Mouse (Mus musculus) midbrain, embryonic 11.5 days (tissue): ENCODE measurements around the gene Pik3c2a. TPM values are rescaled to one million over a fixed set of nuclear protein-coding genes. Genes with fewer than 3 reads are reported as not detected.

ENCODE experiments used
- ATAC-seq: fragments of 200-750 bp; cut with Nextera tagmentation; 2 replicates; pipeline ENCODE4 v1.8.0; 2017; ENCODE audit warnings: moderate TSS enrichment, moderate library complexity; ENCODE audit not compliant: low FRiP score
- DNase-seq: peaks from one replicate; pipeline ENCODE4 v3.0.0; 2015; ENCODE audit warnings: low spot score; ENCODE audit errors: missing footprints
- H3K27ac ChIP-seq: fragments of 300-500 bp; sonication (generic); 2 replicates; pipeline ENCODE4 v1.5.1; 2014; ENCODE audit warnings: low read depth, low read length
- H3K27me3 ChIP-seq: fragments of 300-500 bp; sonication (generic); 2 replicates; pipeline ENCODE4 v1.6.1; 2014; ENCODE audit warnings: mild to moderate bottlenecking, low read length, moderate library complexity, mixed read lengths; ENCODE audit not compliant: control insufficient read depth, insufficient read depth
- H3K36me3 ChIP-seq: fragments of 300-500 bp; sonication (generic); 2 replicates; pipeline ENCODE4 v1.6.1; 2014; ENCODE audit warnings: mild to moderate bottlenecking, low read length, moderate library complexity, mixed read lengths; ENCODE audit not compliant: control insufficient read depth, insufficient read depth
- H3K4me1 ChIP-seq: fragments of 300-500 bp; sonication (generic); 2 replicates; pipeline ENCODE4 v1.6.1; 2014; ENCODE audit warnings: low read length; ENCODE audit not compliant: control insufficient read depth, insufficient read depth
- H3K4me2 ChIP-seq: fragments of 300-500 bp; sonication (generic); 2 replicates; pipeline ENCODE4 v1.6.1; 2014; ENCODE audit warnings: mild to moderate bottlenecking, moderate library complexity
- H3K4me3 ChIP-seq: fragments of 300-500 bp; sonication (generic); 2 replicates; pipeline ENCODE4 v1.5.1; 2014; ENCODE audit warnings: low read depth, low read length
- H3K9ac ChIP-seq: fragments of 300-500 bp; sonication (generic); 2 replicates; pipeline ENCODE4 v1.6.1; 2014; ENCODE audit warnings: low read length
- H3K9me3 ChIP-seq: fragments of 300-500 bp; sonication (generic); 2 replicates; pipeline ENCODE4 v1.6.1; 2016; ENCODE audit warnings: low read length; ENCODE audit not compliant: control insufficient read depth
- WGBS: fragments of 180-500 bp; shearing (Covaris S2); extraction: QIAGEN DNeasy Blood & Tissue Kit; methylation state at CpG from one replicate; pipeline ENCODE4 v1.1.7; 2014; 5-methylcytosine and 5-hydroxymethylcytosine counted together
- polyA plus RNA-seq: library from polyadenylated mRNA; unstranded; fragments of >200 nt; fragmentation: Nextera tagmentation; extraction: Ambion mirVana; gene quantifications from 2 replicates; pipeline ENCODE4 v1.2.1, GENCODE M21; 2014

Gene Pik3c2a
- polyA plus RNA-seq = 26.3 and 26.4 TPM in 2 replicates

DNA sequence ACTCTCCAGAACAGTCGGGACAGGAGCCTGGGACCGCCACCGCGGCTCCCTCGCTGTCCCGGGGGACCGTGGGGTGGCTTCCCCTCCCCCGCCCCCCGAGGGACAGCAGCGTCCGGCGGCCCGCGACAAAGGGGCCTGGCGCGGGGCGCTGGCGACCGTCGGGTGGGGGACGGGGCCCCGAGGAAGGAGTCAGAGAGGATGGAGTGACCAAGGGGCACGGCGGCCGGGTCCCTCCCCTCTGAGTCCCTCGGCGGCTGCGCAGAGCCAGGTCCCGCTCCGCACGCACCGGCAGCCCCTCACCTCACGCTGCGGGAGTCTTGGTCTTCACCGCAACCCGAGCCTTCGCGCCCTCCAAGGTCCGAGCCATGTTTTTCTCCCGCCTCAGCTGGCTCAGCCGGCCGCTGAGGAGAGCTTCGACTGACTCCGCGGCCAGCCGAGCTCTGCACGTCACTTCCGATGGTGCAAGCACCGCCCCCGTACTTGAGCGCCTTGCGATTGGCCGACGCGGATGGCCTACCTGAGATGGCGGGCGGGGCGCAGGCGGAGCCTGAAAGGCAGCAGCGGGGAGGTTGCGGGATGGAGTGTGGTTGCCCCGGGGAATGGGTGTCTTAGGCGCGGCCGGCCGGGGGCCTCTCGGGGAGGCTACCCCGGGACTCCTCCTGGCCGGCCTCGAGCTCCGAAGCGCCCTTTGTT, at the start of gene Pik3c2a:
Pik3c2a (minus strand) TSS at position 446 of the 693 bp plus-strand sequence.
- Histone ChIP-seq H3K4me2 (peak within 1 kb of the TSS; percentile 89), H3K9me3 (no peaks in the 10 kb centered on the region), H3K27me3 (no peaks in the 10 kb centered on the region), H3K4me3 (peak within 1 kb of the TSS; percentile 81), H3K9ac (peak within 1 kb of the TSS; percentile 94), H3K36me3 (no peaks in the 10 kb centered on the region), H3K4me1 (peaks cover 19% of the 10 kb centered on the region), H3K27ac (peak within 1 kb of the TSS; percentile 91)
- under 1% methylated on average over 62 of the region's 72 CpGs for WGBS
- peak; percentile 99 for DNase-seq
- peak; percentile 99 for ATAC-seq

DNA sequence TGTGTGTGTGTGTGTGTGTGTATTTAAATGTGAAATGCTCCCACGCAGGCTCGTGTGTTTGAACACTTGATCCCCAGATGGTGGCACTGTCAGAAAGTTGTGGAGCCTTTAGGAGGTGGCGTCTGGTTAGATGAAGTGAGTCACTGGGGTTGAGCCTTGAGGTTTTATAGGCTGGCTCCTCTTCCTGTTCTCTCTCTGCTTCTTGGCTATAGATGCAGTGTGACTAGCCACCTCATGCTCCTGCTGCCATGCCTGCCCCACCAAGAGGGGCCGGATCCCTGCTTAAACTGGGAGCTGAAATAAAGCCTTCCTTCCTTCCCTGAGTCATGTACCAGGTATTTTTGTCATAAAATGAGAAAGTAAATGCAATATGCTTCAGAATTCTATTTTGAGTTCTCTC, 47.9 kb upstream of the Pik3c2a start:
- no peak overlapping the region for H3K4me2 ChIP-seq
- H3K27me3 ChIP-seq = no peaks in the 10 kb centered on the region
- H3K4me1 ChIP-seq = no peaks in the 10 kb centered on the region
- H3K4me3 ChIP-seq = no peak overlapping the region
- H3K27ac ChIP-seq = no peak overlapping the region
- no peaks in the 10 kb centered on the region for H3K9me3 ChIP-seq
- H3K36me3 ChIP-seq = no peaks in the 10 kb centered on the region
- DNase-seq (no peak), ATAC-seq (no peak)
- 82% methylated on average over 4 of the region's 4 CpGs for WGBS
- no peak overlapping the region for H3K9ac ChIP-seq

DNA sequence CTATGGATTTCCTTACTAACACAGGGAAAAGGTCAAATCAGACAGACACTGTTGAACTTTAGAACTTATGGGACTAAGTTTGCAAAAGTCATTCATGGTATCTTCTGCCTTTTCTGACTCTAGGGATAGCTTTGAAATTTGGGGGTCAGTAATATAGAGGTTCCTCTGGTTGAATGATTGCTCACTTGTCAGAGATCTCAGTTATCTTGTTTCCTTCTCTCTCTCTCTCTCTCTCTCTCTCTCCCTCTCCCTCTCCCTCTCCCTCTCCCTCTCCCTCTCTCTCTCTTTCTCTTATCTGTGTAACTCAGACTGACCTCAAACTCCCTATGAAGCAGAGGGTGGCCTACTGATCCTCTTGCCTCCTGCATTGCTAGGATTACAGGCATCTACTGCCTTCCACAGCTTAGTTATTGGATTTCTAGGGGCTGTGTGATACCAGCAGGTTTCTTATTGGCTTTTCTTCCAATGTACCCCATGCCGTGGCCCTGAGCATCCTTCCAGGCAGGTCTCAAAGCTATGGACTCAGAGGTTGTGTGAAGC, 41.9 kb upstream of the Pik3c2a start:
- H3K9ac ChIP-seq = no peak overlapping the region
- no peak overlapping the region for H3K27ac ChIP-seq
- H3K4me1 ChIP-seq = no peaks in the 10 kb centered on the region
- no peak for ATAC-seq
- no peak for DNase-seq
- H3K36me3 ChIP-seq = no peaks in the 10 kb centered on the region
- no peaks in the 10 kb centered on the region for H3K9me3 ChIP-seq
- H3K4me2 ChIP-seq = no peak overlapping the region
- no peak overlapping the region for H3K4me3 ChIP-seq
- H3K27me3 ChIP-seq = no peaks in the 10 kb centered on the region
- 80% methylated on average over 1 of the region's 1 CpGs for WGBS

DNA sequence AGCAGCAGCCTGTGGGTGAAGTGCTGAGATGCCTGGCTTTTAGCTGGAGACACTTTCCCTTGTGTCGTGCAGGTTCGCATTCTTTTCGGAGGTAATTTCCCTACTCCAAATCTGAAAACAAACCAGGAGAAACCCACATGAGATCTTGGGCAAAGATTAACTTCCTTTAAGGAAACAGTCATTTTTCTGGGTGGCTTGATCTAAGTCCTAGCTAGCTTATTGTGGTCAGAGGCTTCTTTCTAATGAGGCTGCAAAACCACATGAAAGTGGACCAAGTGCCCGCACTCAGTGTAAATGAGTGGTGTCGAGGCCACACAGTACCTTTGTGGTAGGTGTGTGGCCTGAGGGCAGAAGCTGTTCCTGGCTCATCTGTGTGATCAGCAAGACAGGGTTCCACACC, 41.0 kb upstream of the Pik3c2a start:
- no peak overlapping the region for H3K9ac ChIP-seq
- H3K4me1 ChIP-seq = no peaks in the 10 kb centered on the region
- H3K4me2 ChIP-seq = no peak overlapping the region
- ATAC-seq = no peak
- H3K27ac ChIP-seq = no peak overlapping the region
- no peak for DNase-seq
- no peaks in the 10 kb centered on the region for H3K27me3 ChIP-seq
- no peaks in the 10 kb centered on the region for H3K9me3 ChIP-seq
- 85% methylated on average over 5 of the region's 5 CpGs for WGBS
- no peak overlapping the region for H3K4me3 ChIP-seq
- no peaks in the 10 kb centered on the region for H3K36me3 ChIP-seq

DNA sequence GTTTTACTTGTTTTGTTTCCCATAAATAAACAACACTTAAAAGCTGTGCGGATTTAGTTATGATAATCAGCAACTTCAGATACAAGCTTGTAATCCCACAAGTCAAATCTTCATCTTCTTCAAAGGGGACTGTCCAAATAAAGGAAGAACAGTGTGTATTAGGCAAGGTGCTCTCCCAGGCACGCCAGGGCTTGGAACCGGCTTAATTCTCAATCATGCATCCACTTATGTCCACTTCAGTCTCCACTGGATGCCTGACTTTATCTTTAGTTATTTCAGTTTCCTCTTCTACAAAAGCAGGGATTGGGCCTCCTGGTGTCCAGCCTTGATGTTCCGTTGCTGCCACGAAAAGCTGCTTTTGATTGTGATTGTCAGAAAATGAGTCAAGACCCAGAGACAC, 40.5 kb upstream of the Pik3c2a start:
- Histone ChIP-seq H3K4me3 (no peak overlapping the region), H3K27ac (no peak overlapping the region), H3K4me2 (no peak overlapping the region), H3K9ac (no peak overlapping the region), H3K27me3 (no peaks in the 10 kb centered on the region), H3K36me3 (no peaks in the 10 kb centered on the region), H3K4me1 (no peaks in the 10 kb centered on the region), H3K9me3 (no peaks in the 10 kb centered on the region)
- ATAC-seq = no peak
- WGBS = 78% methylated on average over 5 of the region's 5 CpGs
- no peak for DNase-seq

DNA sequence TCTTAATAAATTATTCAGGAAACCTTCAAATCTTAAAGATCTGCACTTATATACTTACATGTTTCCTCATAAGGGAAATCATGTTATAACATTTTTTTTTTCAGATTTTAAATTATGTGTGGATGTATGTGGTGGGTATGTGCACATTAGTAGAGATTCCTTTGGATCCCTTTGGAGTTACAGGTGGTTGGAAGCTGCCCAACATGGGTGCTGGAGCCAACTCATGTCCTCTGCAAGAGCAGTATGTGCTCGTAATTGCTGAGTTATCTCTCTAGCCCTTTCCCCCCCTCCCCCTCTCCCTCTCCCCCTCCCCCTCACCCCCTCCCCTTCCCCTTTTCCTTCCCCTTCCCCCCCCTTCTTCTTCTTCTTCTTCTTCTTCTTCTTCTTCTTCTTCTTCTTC, 39.9 kb upstream of the Pik3c2a start:
- DNase-seq (no peak), ATAC-seq (no peak)
- no peaks in the 10 kb centered on the region for H3K36me3 ChIP-seq
- no peak overlapping the region for H3K27ac ChIP-seq
- no peak overlapping the region for H3K4me2 ChIP-seq
- WGBS = 56% methylated on average over 1 of the region's 1 CpGs
- no peaks in the 10 kb centered on the region for H3K4me1 ChIP-seq
- H3K27me3 ChIP-seq = no peaks in the 10 kb centered on the region
- H3K4me3 ChIP-seq = no peak overlapping the region
- H3K9ac ChIP-seq = no peak overlapping the region
- no peaks in the 10 kb centered on the region for H3K9me3 ChIP-seq

DNA sequence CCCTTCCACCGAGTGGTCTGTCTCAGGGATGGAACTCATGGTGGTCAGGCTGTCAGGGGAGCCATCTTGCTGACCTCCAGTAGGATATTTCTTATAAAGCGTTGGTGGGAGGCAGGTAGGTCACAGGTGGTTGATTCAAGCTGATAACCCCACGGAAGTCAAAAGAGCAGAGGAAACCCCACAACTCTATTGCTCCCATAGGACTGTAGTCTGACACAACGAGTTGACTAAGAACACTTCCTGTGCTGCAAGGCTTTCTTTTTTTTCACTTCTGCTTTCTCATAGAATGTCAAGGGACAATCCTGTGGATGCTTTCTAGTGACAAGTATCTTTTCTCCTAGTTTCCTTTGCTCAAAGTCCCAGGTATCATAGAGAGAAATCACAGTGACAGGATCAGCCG, 33.0 kb upstream of the Pik3c2a start:
- Histone ChIP-seq H3K36me3 (no peaks in the 10 kb centered on the region), H3K27ac (no peak overlapping the region), H3K4me2 (no peak overlapping the region), H3K4me3 (no peak overlapping the region), H3K9me3 (no peaks in the 10 kb centered on the region), H3K9ac (no peak overlapping the region), H3K4me1 (no peaks in the 10 kb centered on the region), H3K27me3 (no peaks in the 10 kb centered on the region)
- no peak for ATAC-seq
- WGBS = 88% methylated on average over 5 of the region's 5 CpGs
- DNase-seq = no peak

DNA sequence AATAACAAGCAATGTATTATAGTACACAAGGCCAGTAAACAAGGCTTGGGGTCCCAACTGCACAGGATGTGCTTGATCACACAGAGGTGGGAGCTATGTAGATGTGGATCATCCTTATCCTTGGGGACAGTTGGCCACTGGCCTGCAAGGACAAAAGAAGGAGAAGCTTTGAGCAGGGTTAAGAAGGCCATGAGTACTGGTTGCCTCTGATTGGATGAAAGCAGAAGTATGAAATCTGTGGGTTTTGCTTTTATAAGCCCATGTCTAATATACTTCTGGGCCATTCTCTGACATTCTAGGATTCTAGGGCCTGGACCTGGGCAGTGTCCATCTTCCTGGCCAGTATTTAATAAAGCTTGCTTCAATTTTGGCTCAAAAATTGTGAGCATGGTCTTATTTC, 32.6 kb upstream of the Pik3c2a start:
- H3K9ac ChIP-seq = no peak overlapping the region
- H3K9me3 ChIP-seq = no peaks in the 10 kb centered on the region
- no peak overlapping the region for H3K4me2 ChIP-seq
- no peak overlapping the region for H3K4me3 ChIP-seq
- H3K4me1 ChIP-seq = no peaks in the 10 kb centered on the region
- DNase-seq = no peak
- no peak overlapping the region for H3K27ac ChIP-seq
- no peaks in the 10 kb centered on the region for H3K27me3 ChIP-seq
- no peak for ATAC-seq
- H3K36me3 ChIP-seq = no peaks in the 10 kb centered on the region

DNA sequence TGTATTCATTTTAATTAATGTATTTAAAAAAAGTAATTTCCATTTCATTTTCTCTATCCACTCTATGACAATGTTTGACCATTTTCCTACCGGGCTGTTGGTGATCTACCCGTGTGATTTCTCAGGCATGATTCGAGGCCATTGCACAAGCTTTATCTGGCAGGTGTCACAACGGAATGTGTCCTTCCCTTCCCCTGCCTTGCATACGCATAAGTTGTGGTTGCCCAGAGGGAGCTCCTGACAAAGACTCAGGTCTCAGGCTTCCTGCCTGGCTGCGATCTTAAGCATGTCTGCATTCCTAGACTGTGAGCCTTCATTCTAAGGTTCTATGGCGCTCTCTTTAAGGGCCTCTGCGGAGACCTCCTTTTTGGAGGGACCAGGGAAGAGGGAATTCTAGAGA, 18.9 kb upstream of the Pik3c2a start:
- H3K9ac ChIP-seq = no peak overlapping the region
- WGBS = 63% methylated on average over 8 of the region's 8 CpGs
- no peak overlapping the region for H3K27ac ChIP-seq
- H3K4me3 ChIP-seq = no peak overlapping the region
- H3K4me1 ChIP-seq = no peaks in the 10 kb centered on the region
- ATAC-seq (no peak), DNase-seq (no peak)
- no peaks in the 10 kb centered on the region for H3K9me3 ChIP-seq
- no peaks in the 10 kb centered on the region for H3K36me3 ChIP-seq
- no peak overlapping the region for H3K4me2 ChIP-seq
- no peaks in the 10 kb centered on the region for H3K27me3 ChIP-seq
